Mouse (Mus musculus): ENCODE measurements around the gene Atp8a1.

The Atp8a1 gene

DNA sequence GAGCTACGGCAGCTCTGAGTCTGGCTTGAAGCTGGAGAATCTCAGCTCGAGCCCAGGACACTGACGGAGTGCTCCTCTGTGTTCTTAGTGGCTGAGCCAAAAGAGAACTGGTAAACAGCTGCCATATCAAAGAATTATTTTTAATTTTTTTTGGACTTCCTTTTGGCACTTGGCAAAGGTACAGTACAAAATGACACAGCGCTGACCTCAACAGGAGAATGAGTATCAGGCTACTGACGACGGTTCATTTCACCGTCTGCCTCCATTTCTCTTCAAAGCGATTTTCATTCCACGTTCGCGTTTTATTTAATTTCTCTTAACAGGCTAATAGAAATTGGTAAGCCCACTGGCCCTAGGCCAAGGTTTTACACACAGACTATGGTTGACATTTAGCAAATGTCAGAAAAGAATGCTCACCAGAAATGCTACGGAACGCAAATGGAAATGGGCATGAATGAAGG, 177.8 kb downstream of the Atp8a1 start:
- peak; percentile 47 for DNase-seq

DNA sequence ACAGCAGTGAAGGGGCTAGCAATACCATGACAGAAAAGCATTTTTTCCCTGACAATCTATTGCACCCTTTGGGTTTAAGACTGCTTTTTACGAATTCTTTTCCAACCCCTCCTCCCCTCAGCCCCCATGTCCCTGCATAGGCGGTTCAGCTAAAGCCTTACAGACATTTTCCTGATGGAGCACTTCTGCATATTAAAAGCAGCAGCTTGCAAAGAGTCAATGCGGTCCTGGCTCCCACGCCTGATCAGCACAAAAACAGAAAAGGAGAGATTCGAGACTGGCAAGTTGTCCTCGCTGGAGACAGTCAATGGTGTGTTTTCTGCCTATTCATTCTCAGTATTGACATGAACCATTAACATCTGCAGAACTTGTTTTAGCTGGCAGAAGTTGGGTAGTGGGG, 184.5 kb downstream of the Atp8a1 start:
- DNase-seq = no peak

DNA sequence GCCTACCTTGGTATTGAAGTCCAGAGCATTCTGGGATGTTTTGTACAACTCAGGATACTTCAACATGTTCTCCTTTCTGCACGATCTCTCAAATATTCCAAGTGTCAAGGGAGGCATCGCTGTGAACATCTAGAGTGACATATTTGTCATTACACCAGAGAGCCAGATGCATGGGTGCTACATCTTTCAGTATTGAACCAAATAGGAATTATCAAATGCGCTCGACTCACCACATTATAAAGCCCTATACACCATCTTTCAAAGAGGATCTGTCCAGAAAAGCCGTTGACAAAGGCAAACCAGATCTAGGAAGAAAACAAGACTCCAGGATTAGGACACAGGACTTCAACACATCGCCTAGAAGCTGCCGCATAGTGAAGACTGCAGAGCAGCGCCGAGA, 187.4 kb downstream of the Atp8a1 start:
- DNase-seq = no peak

DNA sequence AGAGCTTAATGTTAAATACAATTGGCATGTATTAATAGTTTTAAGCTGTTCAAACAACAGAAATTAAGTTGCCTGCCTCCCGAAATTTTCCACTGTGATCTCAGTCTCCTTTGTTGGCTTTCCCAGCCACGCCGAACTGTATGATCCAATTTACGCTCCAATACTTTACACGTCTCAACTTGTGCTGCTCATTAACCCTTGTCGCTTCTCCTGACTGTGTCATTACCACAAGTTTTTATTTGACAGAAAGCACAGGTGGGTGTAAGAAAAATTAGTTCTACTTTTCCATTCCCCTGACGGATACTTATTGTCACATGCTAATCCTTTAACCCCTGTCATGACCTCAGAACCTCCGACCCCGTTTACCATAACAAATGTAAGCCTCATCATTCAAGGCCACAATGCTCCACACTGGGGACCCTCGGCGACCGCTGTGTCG, 190.4 kb downstream of the Atp8a1 start:
- DNase-seq = no peak

- DNase-seq = no peak
These were observed 191.3 kb downstream of the Atp8a1 start for GRCm38 (mm10) chr5:67655696-67656519.

GRCm38 (mm10) chr5:67654572-67654971, 192.7 kb downstream of the Atp8a1 start:
- no peak for DNase-seq

DNA sequence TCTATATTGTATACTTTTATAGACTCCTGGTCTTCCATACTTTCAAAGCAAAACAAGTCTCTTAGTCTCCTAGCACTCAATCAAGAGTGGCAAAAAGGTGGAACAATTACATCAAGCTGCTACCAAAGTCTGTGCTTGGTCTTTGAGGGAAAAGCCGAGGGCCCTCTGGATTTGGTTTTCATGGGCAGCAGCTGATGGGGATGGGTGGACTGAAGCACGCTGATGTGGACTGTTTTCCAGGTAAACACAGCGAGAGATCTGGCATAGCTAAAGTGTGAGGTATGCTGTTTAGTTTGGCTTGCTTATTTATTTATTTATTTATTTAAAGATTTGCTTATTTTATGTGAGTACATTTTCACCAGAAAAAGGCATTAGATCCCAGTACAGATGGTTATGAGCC, 193.7 kb downstream of the Atp8a1 start:
- no peak for DNase-seq

DNA sequence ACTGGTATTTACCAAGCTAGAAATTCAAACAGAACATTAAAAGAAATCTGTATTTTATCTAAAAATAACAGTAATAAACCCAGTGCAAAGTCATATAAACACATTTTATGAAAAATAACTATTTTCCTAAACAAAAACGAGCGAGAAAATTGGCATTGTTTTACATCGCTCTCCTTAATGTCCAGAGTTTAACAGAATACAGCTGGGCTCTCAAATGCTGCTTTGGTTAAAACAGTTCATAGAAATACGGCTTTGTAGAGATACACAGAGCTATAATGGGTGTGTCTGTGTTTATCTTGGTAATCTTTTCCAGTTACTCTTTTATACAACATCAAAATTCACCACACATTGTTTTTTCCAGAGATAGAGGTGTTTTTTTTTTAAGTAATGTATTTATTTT, 194.8 kb downstream of the Atp8a1 start:
- no peak for DNase-seq

DNA sequence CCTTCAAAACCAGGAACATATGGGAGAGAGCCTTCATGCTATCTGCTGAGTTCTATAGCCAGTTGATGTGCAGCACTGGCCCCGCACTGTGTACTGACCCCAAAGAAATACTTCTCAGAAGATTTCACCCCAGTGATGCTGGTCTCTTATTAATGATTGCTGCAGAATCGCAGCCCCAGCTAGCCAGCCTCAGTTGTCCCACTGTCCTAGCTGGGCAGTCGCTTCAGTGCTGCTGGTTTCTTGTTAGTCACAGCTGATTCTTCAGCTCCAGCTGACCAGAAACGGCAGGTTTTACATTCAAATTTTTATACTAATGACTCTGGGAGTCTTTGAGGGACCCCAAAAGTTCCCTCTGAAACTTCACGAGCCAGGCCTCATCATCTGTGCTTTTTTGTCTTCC, 197.2 kb downstream of the Atp8a1 start:
- DNase-seq = no peak

DNA sequence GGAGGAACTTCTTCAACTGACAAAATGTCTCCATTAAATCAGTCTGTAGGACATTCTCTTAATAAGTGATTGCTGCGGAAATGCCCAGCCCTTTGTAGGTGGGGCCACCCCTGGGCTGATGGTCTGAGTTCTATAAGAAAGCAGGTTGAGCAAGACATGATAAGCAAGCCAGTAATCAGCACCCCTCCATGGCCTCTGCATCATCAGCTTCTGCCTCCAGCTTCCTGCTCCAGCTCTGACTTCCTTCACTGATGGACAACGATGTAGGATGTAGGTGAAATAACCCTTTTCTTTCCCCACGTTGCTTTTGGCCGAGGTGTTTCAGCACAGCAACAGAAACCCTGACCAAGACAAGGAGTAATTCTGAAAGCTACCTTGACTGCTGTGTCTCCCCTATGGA, 198.1 kb downstream of the Atp8a1 start:
- no peak for DNase-seq

- DNase-seq = peak; percentile 12
These were observed 199.7 kb downstream of the Atp8a1 start for GRCm38 (mm10) chr5:67647568-67647967.

- DNase-seq = no peak
These were observed 200.3 kb downstream of the Atp8a1 start for GRCm38 (mm10) chr5:67646756-67647529.

DNA sequence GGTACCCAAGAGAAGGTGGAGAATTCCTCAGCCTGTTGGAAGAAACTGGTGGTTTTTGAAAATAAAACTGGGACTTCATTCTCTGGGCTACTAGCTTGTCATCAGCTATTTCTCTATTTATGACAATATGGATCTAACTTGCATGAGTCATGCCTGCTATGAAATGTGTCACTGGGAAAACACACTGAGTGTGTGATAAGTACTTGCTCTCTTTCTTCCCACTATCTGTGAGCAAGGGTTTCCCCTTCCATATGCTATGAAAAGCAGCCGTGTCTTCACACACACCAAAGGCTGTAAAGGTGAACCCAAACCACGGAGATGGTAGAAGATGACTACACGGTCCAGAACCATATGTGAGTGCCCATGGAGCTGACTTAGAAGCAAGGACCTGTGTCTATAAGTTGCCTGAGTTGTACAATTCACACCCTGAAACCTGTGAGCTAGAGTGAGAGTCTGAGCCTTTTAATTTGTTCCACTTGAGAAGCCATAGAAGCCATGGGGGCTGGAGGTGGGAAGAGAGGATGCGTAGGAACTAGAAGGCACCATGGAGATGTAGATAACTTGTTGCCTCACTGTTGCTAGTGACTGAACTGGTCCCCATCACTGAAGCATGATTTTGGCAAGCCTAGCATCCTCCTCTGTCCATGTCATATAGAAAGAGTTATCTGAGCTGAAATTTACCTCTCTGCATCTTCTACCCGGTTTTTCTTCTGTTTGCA, 203.5 kb downstream of the Atp8a1 start:
- no peak for DNase-seq

GRCm38 (mm10) chr5:67641406-67642120, 205.7 kb downstream of the Atp8a1 start:
- DNase-seq = peak; percentile 10

GRCm38 (mm10) chr5:67640596-67641312, 206.5 kb downstream of the Atp8a1 start:
- no peak for DNase-seq

GRCm38 (mm10) chr5:67634339-67634738, 212.9 kb downstream of the Atp8a1 start:
- no peak for DNase-seq

DNA sequence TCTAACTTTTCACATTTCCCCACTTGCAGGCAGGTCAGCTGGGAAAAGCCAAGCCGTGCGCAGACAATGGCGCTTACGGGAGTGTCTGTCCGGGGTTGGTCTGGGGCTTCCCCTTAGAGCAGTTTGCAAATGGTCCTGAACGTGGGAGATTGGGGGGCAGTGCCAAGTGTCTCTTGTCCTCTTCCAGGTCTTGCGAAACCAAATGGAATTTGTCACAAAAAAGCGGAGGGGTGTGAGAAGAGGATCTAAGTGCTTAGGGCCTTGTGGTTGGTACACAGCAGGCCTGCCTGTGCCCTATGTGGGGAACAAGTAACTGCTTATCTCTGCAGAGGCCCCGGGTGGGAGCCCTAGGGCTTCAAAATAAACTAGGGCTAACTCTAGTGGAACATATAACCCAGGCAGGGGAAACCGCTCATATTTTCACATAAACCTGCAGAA, 213.4 kb downstream of the Atp8a1 start:
- DNase-seq = no peak

DNA sequence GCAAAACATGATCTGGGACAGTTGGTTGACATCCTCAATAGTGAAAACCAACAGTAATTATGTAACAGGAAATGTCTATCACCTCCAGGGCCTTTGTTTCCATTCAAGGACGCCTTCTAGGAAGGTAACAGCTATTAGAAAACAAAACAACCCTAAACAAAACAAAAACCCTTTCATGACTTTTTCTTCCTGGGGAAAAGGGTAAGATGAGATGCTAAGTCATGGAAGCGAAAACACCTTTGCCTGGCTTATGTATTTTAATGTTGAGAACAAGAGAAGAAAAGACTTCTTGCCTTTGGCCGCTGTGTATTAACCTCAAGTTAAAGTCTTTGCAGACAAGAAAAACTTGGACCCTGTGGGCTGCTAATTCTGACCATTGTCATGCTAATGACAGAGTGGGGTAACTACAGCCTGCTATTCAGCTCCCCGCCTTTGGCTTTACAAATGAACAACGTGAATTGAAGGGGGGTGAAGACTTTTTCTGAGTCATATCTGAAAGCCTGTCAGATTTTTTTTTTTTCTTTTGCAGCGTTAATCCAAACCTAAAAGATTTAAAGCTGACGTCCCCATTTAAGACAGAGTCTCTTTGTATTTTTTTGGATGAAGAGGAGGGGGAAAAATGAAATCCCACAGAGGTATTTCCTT, 214.0 kb downstream of the Atp8a1 start:
- no peak for DNase-seq

DNA sequence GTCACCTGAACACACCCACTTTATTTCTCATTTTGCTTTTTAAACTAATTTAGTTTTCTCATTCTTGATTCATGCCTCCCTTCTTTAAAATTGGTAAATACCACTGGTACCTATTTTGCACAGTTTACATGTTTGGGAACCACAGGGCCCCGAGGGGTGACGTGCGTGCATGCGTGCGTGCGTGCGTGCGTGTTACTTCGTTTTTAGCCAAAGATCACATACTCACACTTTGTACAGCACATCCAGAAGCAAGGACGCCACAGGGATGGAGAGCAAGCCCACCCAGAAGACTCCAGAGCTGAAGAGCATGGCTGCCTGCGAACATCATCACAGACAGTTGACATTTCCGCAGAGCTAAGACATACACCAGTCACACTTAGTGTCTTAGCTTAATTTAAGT, 216.0 kb downstream of the Atp8a1 start:
- no peak for DNase-seq

DNA sequence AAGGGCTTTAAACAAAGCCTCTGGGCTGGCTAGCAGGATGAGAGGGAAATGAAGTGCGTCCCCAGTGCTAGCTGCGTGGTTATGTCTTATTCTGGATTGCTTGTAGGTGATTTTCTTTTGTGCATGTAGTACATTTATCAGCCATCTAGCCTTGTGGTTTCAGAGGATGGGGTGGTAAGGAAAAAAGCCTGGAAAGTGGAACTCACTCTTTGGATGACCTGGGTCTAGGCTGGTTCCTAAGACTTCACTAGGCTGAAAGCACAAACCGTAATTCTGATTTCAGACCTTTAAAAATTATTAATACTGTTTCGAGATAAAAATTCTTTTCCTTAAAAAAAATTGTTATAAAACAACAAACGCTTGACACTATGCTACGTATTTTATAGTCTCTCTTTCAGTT, 217.4 kb downstream of the Atp8a1 start:
- no peak for DNase-seq

- DNase-seq = no peak
These were observed 217.8 kb downstream of the Atp8a1 start for GRCm38 (mm10) chr5:67629440-67629839.

Measured in kidney, postnatal 14 days (tissue).